Mouse (Mus musculus): ENCODE measurements around the gene Gdi1.

DNA sequence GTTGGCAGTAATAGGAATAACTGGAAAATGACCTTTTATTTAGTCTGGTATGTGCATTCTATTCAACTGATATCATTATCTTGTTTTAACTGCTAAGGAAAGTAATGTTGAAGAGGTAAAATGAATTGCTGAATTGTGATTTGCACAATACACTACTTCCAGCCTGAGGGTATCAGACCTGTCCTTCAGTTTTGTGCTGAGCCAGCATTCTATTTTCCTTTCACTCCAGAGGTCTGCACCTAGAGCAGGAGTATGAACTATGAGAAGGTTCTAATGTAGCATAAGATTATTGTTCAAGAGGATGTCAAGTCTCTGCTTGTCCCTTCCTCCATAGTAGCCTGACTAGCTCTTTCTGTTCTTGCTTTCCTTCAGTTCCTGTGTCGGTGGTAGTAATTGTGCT is 6.5 kb upstream of the Gdi1 start:
- no peak for TF ChIP-seq CTCF (IDR thresholded peaks at IDR 0.05; ENCODE audit: low read depth)
- TF ChIP-seq EP300 (IDR thresholded peaks at IDR 0.05; ENCODE audit: low read depth), result no peak

All from liver, embryonic 14.5 days (tissue).